Comparison of ENCODE assay signal across 8 mouse cellular contexts in genomic region chr17:34398711-34399393, GRCm38 (mm10). TPM values are rescaled to one million over a fixed set of nuclear protein-coding genes. Genes with fewer than 3 reads are reported as not detected.
DNase-seq lines count a peak whose midpoint lies in the region; ATAC-seq lines count a peak whose summit lies in the region.

TSS of gene BC051142 (plus strand) at chr17:34398820.

- H3K27me3 ChIP-seq in intestine, embryonic 15.5 days (replicated peaks), result 0 out of 2 replicates have a peak, but pooled peaks cover 3% of the 10 kb centered on the region

- H3K4me1 ChIP-seq in intestine, embryonic 15.5 days (replicated peaks), result no peaks in the 10 kb centered on the region

- H3K36me3 ChIP-seq in intestine, embryonic 15.5 days, result no peaks in the 10 kb centered on the region

- peak within 1 kb of the TSS; percentile 79 for H3K27ac ChIP-seq in intestine, embryonic 15.5 days

- no peaks in the 10 kb centered on the region for H3K9me3 ChIP-seq in intestine, embryonic 15.5 days

- intact Hi-C loops in gastrocnemius, postnatal 36 days (cut with DNase I), result no loop called here
- intact Hi-C loops in left cerebral cortex, postnatal 14 days (cut with DNase I), result no loop called here

- 4% methylated on average over 34 of the region's 34 CpGs for whole genome bisulfite sequencing in intestine, embryonic 15.5 days

- peak within 1 kb of the TSS; percentile 60 for H3K9ac ChIP-seq in intestine, embryonic 15.5 days

- ATAC-seq in intestine, embryonic 15.5 days, result peak; percentile 98
- peak; percentile 96 for ATAC-seq in megakaryocyte-erythroid progenitor cell, adult 5-6 weeks (replicated peaks; ENCODE audit: low FRiP score, low TSS enrichment, poor library complexity, severe bottlenecking)

- DNase-seq in adrenal gland, adult 18-20 months (ENCODE audit: low spot score in 2 of 2), result peak; percentile 66
- peak; percentile 93 for DNase-seq in embryo, embryonic 10 days (ENCODE audit: low spot score)
- DNase-seq in gastrocnemius, postnatal 36 days, result peak; percentile 49 to 51
- peak; percentile 86 to 88 for DNase-seq in left cerebral cortex, postnatal 14 days (ENCODE audit: low spot score in 2 of 2)
- peak; percentile 86 for DNase-seq in right cerebral cortex, postnatal 25 days
- peak; percentile 80 for DNase-seq in yolk sac, embryonic 10.5 days (ENCODE audit: low spot score)

- H3K4me3 ChIP-seq in intestine, embryonic 15.5 days (replicated peaks), result peak within 1 kb of the TSS; percentile 57

- H3K4me2 ChIP-seq in intestine, embryonic 15.5 days (replicated peaks), result peak within 1 kb of the TSS; percentile 83

RNA-seq across cellular contexts. Expression of gene BC051142, which starts in this region (rescaled TPM):
- total RNA-seq in adrenal gland, adult 18-20 months (2021), result 1 to 10 TPM; 2.4 to 3.7 TPM
- total RNA-seq in gastrocnemius, postnatal 36 days (2021), result not detected
- polyA plus RNA-seq in intestine, embryonic 15.5 days (2015; fragmentation: Nextera tagmentation; extraction: Ambion mirVana), result 0.34 and 0.59 TPM in 2 replicates
- 1 to 10 TPM; 4.9 to 5.6 TPM for total RNA-seq in left cerebral cortex, postnatal 14 days (2021)
- total RNA-seq in megakaryocyte-erythroid progenitor cell, adult 5-6 weeks (2014; fragmentation: Nextera tagmentation), result 5.4 and 7.7 TPM in 2 replicates
- 1.4 and 4.7 TPM in 2 replicates for total RNA-seq in megakaryocyte-erythroid progenitor cell, adult 5-6 weeks (2017)

Comparison
In these comparisons a context has a peak if more than half of its experiments do, and no peak if none do; other contexts are left out.
1. Peak in every context shown above with its lines: DNase-seq, ATAC-seq, H3K4me3 ChIP-seq and H3K27ac ChIP-seq.
2. Peak in DNase-seq in gastrocnemius, postnatal 36 days; RNA of the gene not detected or under 1 TPM.
3. Peak in ATAC-seq, H3K4me3 ChIP-seq, H3K27ac ChIP-seq, H3K9ac ChIP-seq and H3K4me2 ChIP-seq in intestine, embryonic 15.5 days; RNA of the gene not detected or under 1 TPM.